Mouse (Mus musculus) C2C12 (cell line): Measurements from ENCODE around the gene Tom1l2. TPM values are rescaled to one million over a fixed set of nuclear protein-coding genes. Genes with fewer than 3 reads are reported as not detected.

Source experiments
- H3K27me3 ChIP-seq: one replicate; pipeline ENCODE4 v1.6.1; 2011; ENCODE audit not compliant: control insufficient read depth, insufficient read depth, insufficient read length
- H3K36me3 ChIP-seq: one replicate; pipeline ENCODE4 v1.6.1; 2011; ENCODE audit not compliant: control insufficient read depth, insufficient read depth
- H3K4me3 ChIP-seq: one replicate; pipeline ENCODE4 v1.5.1; 2011; ENCODE audit warnings: mild to moderate bottlenecking, control low read depth; ENCODE audit not compliant: poor library complexity, insufficient read depth, severe bottlenecking
- H3K79me2 ChIP-seq: one replicate; pipeline ENCODE4 v1.6.1; 2011; ENCODE audit not compliant: control insufficient read depth, insufficient read depth
- H3K79me3 ChIP-seq: one replicate; pipeline ENCODE4 v1.6.1; 2011; ENCODE audit warnings: low read depth, control low read depth
- H3ac ChIP-seq: one replicate; pipeline ENCODE3; 2011; ENCODE audit warnings: low read depth; ENCODE audit not compliant: control insufficient read depth, insufficient read length
- CEBPB ChIP-seq: IDR thresholded peaks from one replicate; pipeline ENCODE4 v1.6.1; 2011; ENCODE audit warnings: low read depth, mild to moderate bottlenecking, control low read depth, moderate library complexity
- CTCF ChIP-seq: IDR thresholded peaks from one replicate; pipeline ENCODE4 v1.5.1; 2011; ENCODE audit not compliant: control insufficient read depth, insufficient read depth, insufficient read length
- FOSL1 ChIP-seq: IDR thresholded peaks from one replicate; pipeline ENCODE4 v1.8.0; 2011; ENCODE audit warnings: mild to moderate bottlenecking, low read length; ENCODE audit not compliant: poor library complexity, insufficient read depth, severe bottlenecking
- MAX ChIP-seq: IDR thresholded peaks from one replicate; pipeline ENCODE4 v1.6.1; 2011; ENCODE audit warnings: mild to moderate bottlenecking, control low read depth
- MYOD1 ChIP-seq: IDR thresholded peaks from one replicate; pipeline ENCODE4 v1.6.1; 2011; ENCODE audit warnings: low read depth; ENCODE audit not compliant: control insufficient read depth, insufficient read length
- MYOG ChIP-seq: IDR thresholded peaks from one replicate; pipeline ENCODE4 v1.6.1; 2011; ENCODE audit not compliant: control insufficient read depth, insufficient read length; ENCODE audit errors: extremely low read depth
- USF1 ChIP-seq: IDR thresholded peaks from one replicate; pipeline ENCODE4 v1.6.1; 2011; ENCODE audit warnings: low read depth, mild to moderate bottlenecking, control low read depth, moderate library complexity
- polyA plus RNA-seq: library from polyadenylated mRNA; unstranded; fragments of >200 nt; fragmentation: generic; extraction: Trizol; gene quantifications from one replicate; pipeline ENCODE4 v1.2.1, GENCODE M21; 2012; ENCODE audit warnings: missing spikeins

Tom1l2 gene
- polyA plus RNA-seq, 1 experiment, result 17.1 TPM

GRCm38 (mm10) chr11:60250971-60251643, 101.6 kb downstream of the Tom1l2 start:
- H3ac ChIP-seq, result no peak overlapping the region
- H3K27me3 ChIP-seq, result no peaks in the 10 kb centered on the region
- H3K4me3 ChIP-seq, result no peak overlapping the region
- no peaks in the 10 kb centered on the region for H3K36me3 ChIP-seq
- H3K79me2 ChIP-seq, result no peaks in the 10 kb centered on the region
- TF ChIP-seq MYOD1, result no peak
- TF ChIP-seq MYOG, result no peak
- TF ChIP-seq USF1, result no peak
- TF ChIP-seq CTCF, result no peak
- no peak for TF ChIP-seq MAX
- no peak for TF ChIP-seq FOSL1
- no peak for TF ChIP-seq CEBPB
- no peaks in the 10 kb centered on the region for H3K79me3 ChIP-seq

GRCm38 (mm10) chr11:60249885-60250284, 102.8 kb downstream of the Tom1l2 start:
- Histone ChIP-seq H3ac (no peak overlapping the region), H3K4me3 (no peak overlapping the region), H3K79me2 (no peaks in the 10 kb centered on the region), H3K79me3 (no peaks in the 10 kb centered on the region), H3K27me3 (no peaks in the 10 kb centered on the region), H3K36me3 (no peaks in the 10 kb centered on the region)
- TF ChIP-seq CTCF, result no peak
- TF ChIP-seq MAX, result no peak

DNA sequence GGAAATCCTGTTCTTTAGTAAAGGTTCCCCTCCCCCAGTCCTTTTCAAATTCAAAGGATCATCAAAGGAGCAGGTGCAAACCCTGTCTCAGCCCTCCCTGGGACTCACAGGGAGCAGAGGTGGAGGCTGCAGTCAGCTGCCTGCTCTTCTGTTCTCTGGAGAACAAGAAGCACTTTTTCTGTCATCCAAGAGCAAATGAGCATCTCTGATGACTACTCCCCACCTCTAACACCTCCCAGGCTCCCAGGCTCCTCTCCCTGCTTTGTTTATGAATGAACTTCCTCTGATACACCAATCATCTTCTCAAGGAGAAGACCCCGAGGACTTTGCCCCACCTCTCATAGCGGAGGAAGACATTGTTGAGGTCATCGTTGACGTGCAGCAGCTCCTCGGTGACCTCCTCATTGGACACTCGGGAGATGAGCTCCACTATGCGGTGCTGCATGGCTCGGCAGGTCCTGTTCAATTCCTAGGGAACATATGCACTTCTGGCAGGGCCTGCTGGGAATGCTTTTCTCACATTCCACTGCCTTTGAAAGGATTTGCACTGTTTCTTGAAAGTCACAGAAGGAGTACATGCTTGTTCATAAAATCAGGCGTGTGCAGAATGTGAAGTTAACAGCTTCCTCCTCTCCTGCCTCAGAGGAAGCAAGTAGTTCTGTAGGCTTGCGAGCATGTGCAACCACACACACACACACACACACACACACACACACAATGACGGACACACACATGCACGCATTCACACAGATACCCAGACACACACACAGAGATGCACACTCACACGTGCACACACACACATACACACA, 103.9 kb downstream of the Tom1l2 start:
- H3K27me3 ChIP-seq, result no peaks in the 10 kb centered on the region
- TF ChIP-seq MAX (no peak), CEBPB (no peak), CTCF (no peak), MYOG (no peak), USF1 (no peak), MYOD1 (no peak), FOSL1 (no peak)
- H3ac ChIP-seq, result no peak overlapping the region

GRCm38 (mm10) chr11:60247753-60248550, 104.8 kb downstream of the Tom1l2 start:
- Histone ChIP-seq H3ac (no peak overlapping the region), H3K79me3 (no peaks in the 10 kb centered on the region), H3K79me2 (no peaks in the 10 kb centered on the region), H3K27me3 (no peaks in the 10 kb centered on the region), H3K36me3 (no peaks in the 10 kb centered on the region), H3K4me3 (no peak overlapping the region)
- TF ChIP-seq CTCF (no peak), MYOD1 (no peak), FOSL1 (no peak), MAX (no peak), MYOG (no peak), USF1 (no peak), CEBPB (no peak)

More for the DNA sequence above, 103.9 kb downstream of the Tom1l2 start:
- H3K79me2 ChIP-seq, result no peaks in the 10 kb centered on the region
- H3K36me3 ChIP-seq, result no peaks in the 10 kb centered on the region
- H3K4me3 ChIP-seq, result no peak overlapping the region
- no peaks in the 10 kb centered on the region for H3K79me3 ChIP-seq

GRCm38 (mm10) chr11:60246077-60246476, 106.6 kb downstream of the Tom1l2 start:
- H3K4me3 ChIP-seq, result no peak overlapping the region
- H3K27me3 ChIP-seq, result no peaks in the 10 kb centered on the region
- no peaks in the 10 kb centered on the region for H3K79me2 ChIP-seq
- no peak overlapping the region for H3ac ChIP-seq
- TF ChIP-seq CEBPB (no peak), MAX (no peak), MYOD1 (no peak), USF1 (no peak), FOSL1 (no peak), MYOG (no peak)
- H3K36me3 ChIP-seq, result no peaks in the 10 kb centered on the region
- no peaks in the 10 kb centered on the region for H3K79me3 ChIP-seq
